Mouse (Mus musculus): ENCODE data around the gene Rnf212b.

GRCm38 (mm10) chr14:54885309-54885708 lies 71.4 kb downstream of the Rnf212b start:
- no peak for TF ChIP-seq CTCF (IDR thresholded peaks at IDR 0.05; ENCODE audit: low read depth, low read length)
- TF ChIP-seq GATA1 (IDR thresholded peaks at IDR 0.05; ENCODE audit: borderline replicate concordance, low read length): no peak
- no peak for TF ChIP-seq TAL1 (conservative IDR thresholded peaks at IDR 0.05; ENCODE audit: low read depth, low read length)
